Mouse (Mus musculus): Measurements from ENCODE around the gene Elfn2. TPM values are rescaled to one million over a fixed set of nuclear protein-coding genes. Genes with fewer than 3 reads are reported as not detected.

The Elfn2 gene
- polyA plus RNA-seq, 1 experiment = 8.4 TPM

DNA sequence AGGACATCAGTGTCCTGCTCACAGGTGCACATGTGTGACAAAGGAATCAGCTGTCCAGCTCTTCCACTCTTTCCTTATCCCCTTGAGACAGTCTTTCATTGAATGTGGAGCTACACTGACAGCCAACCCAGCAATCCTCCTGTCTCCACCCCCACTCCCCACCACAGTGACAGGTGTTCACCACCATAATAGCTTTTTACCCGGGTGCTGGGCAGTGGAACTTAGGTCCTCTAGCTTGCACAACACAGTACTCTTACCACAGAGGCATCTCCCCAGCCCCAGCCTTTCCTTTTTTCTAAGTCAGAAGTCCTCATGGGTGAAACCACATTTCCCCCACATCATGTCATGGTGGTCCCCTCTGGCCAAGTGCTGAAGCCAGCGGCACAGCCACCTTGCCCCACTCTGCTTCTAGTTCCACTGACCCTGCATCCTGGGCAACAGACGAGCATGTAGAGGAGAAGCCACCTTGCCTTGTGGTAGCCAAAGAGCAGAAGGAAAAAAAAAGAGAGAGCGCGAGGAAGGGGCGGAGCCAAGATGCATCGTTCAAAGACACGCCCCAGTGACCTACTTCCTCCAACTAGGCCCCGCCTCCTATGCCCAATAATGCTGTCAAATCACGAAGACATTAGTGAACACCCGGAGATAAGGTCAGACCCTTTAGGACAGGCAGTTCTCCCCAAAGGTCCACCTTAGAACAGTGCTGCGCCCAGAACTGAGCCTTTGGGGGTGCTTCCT is 11.9 kb upstream of the Elfn2 start:
- Histone ChIP-seq H3K27ac (ENCODE audit: control insufficient read depth, insufficient read depth, low read length) (no peak overlapping the region; the same call in 1 of the 2 replicates), H3K27me3 (ENCODE audit: control insufficient read depth, insufficient read depth, low read length) (no peaks in the 10 kb centered on the region), H3K36me3 (ENCODE audit: control insufficient read depth, insufficient read depth, low read length) (no peaks in the 10 kb centered on the region), H3K4me1 (replicated peaks; ENCODE audit: control insufficient read depth, insufficient read depth, low read length) (peaks cover 47% of the 10 kb centered on the region), H3K4me3 (ENCODE audit: control insufficient read depth, insufficient read depth, low read length) (no peak overlapping the region)
- TF ChIP-seq POLR2A (IDR thresholded peaks at IDR 0.05; ENCODE audit: control insufficient read depth, extremely low read depth, insufficient read depth, low read length, poor library complexity) (no peak), CTCF (IDR thresholded peaks at IDR 0.05; ENCODE audit: borderline replicate concordance, control insufficient read depth, extremely low read depth, insufficient read depth, low read length, poor library complexity) (no peak)
- DNase-seq = no peak
- WGBS = 31% methylated on average over 12 of the region's 12 CpGs

DNA sequence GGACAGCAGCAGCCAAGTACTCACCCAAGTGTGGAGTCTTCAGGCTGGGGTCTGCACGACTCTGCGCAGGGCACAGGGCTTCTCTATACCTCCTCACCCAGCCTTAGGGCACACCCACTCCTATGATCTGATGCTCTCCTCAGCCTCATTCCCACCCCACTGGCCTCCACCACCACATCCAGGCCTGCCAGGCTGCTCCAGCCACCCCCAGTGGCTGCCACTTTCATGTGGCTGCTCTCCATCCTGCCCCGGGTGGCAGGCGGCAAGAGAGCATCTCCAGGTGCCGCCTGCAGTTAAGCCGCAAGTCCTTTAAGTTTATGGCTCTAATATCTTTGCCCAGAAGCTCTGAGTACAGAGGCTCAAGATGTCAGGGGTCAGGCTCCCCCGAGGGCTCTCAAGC is 8.1 kb upstream of the Elfn2 start:
- peak; percentile 45 for DNase-seq
- WGBS = 4% methylated on average over 7 of the region's 7 CpGs
- no peak overlapping the region for H3K4me3 ChIP-seq (ENCODE audit: control insufficient read depth, insufficient read depth, low read length)

DNA sequence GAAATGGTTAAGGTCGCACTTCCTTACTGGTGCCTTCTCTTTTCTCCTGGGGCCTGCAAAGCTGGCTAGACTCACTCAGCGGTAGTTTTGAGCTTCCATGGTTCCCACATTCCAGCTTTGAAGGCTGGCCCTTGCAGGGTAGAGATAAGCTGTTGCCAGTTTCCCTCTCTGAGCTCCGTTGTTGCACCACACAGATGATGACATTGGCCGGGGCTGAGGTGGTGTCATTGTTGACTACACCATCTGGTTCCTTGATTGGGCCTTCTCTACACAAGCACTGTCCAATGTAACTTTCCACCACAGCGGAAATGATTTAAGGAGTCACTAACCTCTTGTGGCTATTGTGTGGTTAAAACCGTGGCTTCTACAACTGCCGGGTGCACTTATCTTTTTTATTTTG is 2.0 kb upstream of the Elfn2 start:
- Histone ChIP-seq H3K27ac (ENCODE audit: control insufficient read depth, insufficient read depth, low read length) (no peak overlapping the region), H3K4me1 (replicated peaks; ENCODE audit: control insufficient read depth, insufficient read depth, low read length) (peaks cover 52% of the 10 kb centered on the region), H3K27me3 (ENCODE audit: control insufficient read depth, insufficient read depth, low read length) (peaks cover 14% of the 10 kb centered on the region; the same call in 1 of the 2 replicates), H3K36me3 (ENCODE audit: control insufficient read depth, insufficient read depth, low read length) (no peaks in the 10 kb centered on the region), H3K4me3 (ENCODE audit: control insufficient read depth, insufficient read depth, low read length) (no peak overlapping the region)
- TF ChIP-seq CTCF (IDR thresholded peaks at IDR 0.05; ENCODE audit: borderline replicate concordance, control insufficient read depth, extremely low read depth, insufficient read depth, low read length, poor library complexity) (no peak), POLR2A (IDR thresholded peaks at IDR 0.05; ENCODE audit: control insufficient read depth, extremely low read depth, insufficient read depth, low read length, poor library complexity) (no peak)
- DNase-seq = no peak
- 29% methylated on average over 7 of the region's 7 CpGs for WGBS

More for the DNA sequence above, 8.1 kb upstream of the Elfn2 start:
- TF ChIP-seq CTCF (IDR thresholded peaks at IDR 0.05; ENCODE audit: borderline replicate concordance, control insufficient read depth, extremely low read depth, insufficient read depth, low read length, poor library complexity) = no peak
- TF ChIP-seq POLR2A (IDR thresholded peaks at IDR 0.05; ENCODE audit: control insufficient read depth, extremely low read depth, insufficient read depth, low read length, poor library complexity) = no peak
- peaks cover 55% of the 10 kb centered on the region for H3K4me1 ChIP-seq (replicated peaks; ENCODE audit: control insufficient read depth, insufficient read depth, low read length)
- no peaks in the 10 kb centered on the region for H3K36me3 ChIP-seq (ENCODE audit: control insufficient read depth, insufficient read depth, low read length)
- no peaks in the 10 kb centered on the region for H3K27me3 ChIP-seq (ENCODE audit: control insufficient read depth, insufficient read depth, low read length)
- H3K27ac ChIP-seq (ENCODE audit: control insufficient read depth, insufficient read depth, low read length) = no peak overlapping the region; the same call in 1 of the 2 replicates

DNA sequence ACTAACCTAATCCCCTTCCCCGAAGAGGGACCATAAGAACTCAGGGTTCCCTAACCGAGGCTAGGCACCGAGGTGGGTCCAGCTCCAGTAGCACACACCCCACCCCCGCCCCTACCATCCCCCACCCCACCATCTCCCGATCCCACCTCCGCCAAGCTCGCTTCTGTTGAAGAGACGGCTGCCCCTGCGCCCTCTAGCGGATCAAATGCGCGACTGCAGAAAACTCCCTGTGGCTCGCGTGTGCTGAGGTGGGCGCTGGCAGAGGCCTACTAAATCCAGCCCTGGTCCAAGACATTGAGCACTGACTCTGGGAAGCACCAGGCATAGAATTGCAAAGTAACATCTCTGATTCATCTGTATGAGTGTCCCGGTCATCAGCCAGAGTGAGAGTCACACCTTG is 1.5 kb upstream of the Elfn2 start:
- WGBS = 4% methylated on average over 16 of the region's 16 CpGs
- peak; percentile 68 for DNase-seq
- Histone ChIP-seq H3K4me3 (ENCODE audit: control insufficient read depth, insufficient read depth, low read length) (no peak overlapping the region), H3K27ac (ENCODE audit: control insufficient read depth, insufficient read depth, low read length) (no peak overlapping the region), H3K27me3 (ENCODE audit: control insufficient read depth, insufficient read depth, low read length) (peaks cover 14% of the 10 kb centered on the region; the same call in 1 of the 2 replicates), H3K4me1 (replicated peaks; ENCODE audit: control insufficient read depth, insufficient read depth, low read length) (peaks cover 52% of the 10 kb centered on the region), H3K36me3 (ENCODE audit: control insufficient read depth, insufficient read depth, low read length) (no peaks in the 10 kb centered on the region)
- TF ChIP-seq POLR2A (IDR thresholded peaks at IDR 0.05; ENCODE audit: control insufficient read depth, extremely low read depth, insufficient read depth, low read length, poor library complexity) (no peak), CTCF (IDR thresholded peaks at IDR 0.05; ENCODE audit: borderline replicate concordance, control insufficient read depth, extremely low read depth, insufficient read depth, low read length, poor library complexity) (peak; percentile 86)

DNA sequence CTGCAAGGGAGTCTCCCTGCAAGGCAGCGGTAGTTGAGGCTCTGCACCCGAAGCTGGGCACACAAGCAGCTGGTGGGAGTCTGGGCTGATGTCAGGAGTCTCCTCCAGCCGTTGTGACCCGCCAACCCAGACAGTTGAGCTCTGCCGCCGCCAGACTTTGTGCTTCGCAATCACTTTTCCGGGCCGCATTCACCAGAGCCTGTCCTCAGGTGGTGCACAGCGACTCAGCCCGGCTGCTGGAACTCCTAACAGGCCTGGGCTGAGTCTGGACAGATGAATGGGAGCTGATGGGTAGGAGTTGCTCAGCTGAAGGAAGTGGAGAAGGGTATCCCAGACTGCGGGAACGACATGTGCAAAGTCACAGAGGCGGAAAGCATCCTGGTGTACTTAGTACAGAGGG is 845 bp upstream of the Elfn2 start:
- 14% methylated on average over 14 of the region's 14 CpGs for WGBS
- Histone ChIP-seq H3K4me3 (ENCODE audit: control insufficient read depth, insufficient read depth, low read length) (no peak overlapping the region), H3K36me3 (ENCODE audit: control insufficient read depth, insufficient read depth, low read length) (no peaks in the 10 kb centered on the region), H3K27me3 (ENCODE audit: control insufficient read depth, insufficient read depth, low read length) (peaks cover 14% of the 10 kb centered on the region; the same call in 1 of the 2 replicates), H3K4me1 (replicated peaks; ENCODE audit: control insufficient read depth, insufficient read depth, low read length) (peaks cover 53% of the 10 kb centered on the region), H3K27ac (ENCODE audit: control insufficient read depth, insufficient read depth, low read length) (no peak overlapping the region)
- no peak for DNase-seq
- TF ChIP-seq CTCF (IDR thresholded peaks at IDR 0.05; ENCODE audit: borderline replicate concordance, control insufficient read depth, extremely low read depth, insufficient read depth, low read length, poor library complexity) = peak; percentile 29; the same call in 1 of the 2 replicates
- no peak for TF ChIP-seq POLR2A (IDR thresholded peaks at IDR 0.05; ENCODE audit: control insufficient read depth, extremely low read depth, insufficient read depth, low read length, poor library complexity)

DNA sequence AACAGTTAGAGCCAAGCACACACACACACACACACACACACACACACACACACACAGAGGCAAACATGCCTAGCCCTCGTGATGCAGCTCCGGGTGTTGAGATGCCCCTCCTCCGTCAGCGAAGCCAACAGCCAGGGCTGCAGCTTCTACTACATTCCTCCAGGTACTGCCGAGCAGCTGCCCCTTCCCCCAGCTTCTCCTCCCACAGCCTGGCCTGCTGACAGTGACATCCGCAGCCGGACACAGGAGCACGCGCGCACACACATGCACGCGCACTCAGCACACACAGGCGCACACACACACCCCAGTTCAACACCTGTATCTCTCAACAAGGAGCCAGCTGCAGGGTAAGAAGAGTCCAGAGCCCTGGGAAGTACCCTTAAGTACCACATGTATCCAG is 1.6 kb downstream of the Elfn2 start:
- WGBS = 54% methylated on average over 13 of the region's 13 CpGs
- DNase-seq = no peak
- H3K36me3 ChIP-seq (ENCODE audit: control insufficient read depth, insufficient read depth, low read length) = no peaks in the 10 kb centered on the region
- H3K27me3 ChIP-seq (ENCODE audit: control insufficient read depth, insufficient read depth, low read length) = peaks cover 14% of the 10 kb centered on the region; the same call in 1 of the 2 replicates
- TF ChIP-seq POLR2A (IDR thresholded peaks at IDR 0.05; ENCODE audit: control insufficient read depth, extremely low read depth, insufficient read depth, low read length, poor library complexity) (no peak), CTCF (IDR thresholded peaks at IDR 0.05; ENCODE audit: borderline replicate concordance, control insufficient read depth, extremely low read depth, insufficient read depth, low read length, poor library complexity) (no peak)
- no peak overlapping the region for H3K27ac ChIP-seq (ENCODE audit: control insufficient read depth, insufficient read depth, low read length)
- H3K4me1 ChIP-seq (replicated peaks; ENCODE audit: control insufficient read depth, insufficient read depth, low read length) = peaks cover 62% of the 10 kb centered on the region
- no peak overlapping the region for H3K4me3 ChIP-seq (ENCODE audit: control insufficient read depth, insufficient read depth, low read length)

Measured in thymus, adult 2 months (tissue).